Mouse (Mus musculus): ENCODE measurements around the gene Kcnc1.

GRCm38 (mm10) chr7:46404756-46405155 lies 8.5 kb downstream of the Kcnc1 start:
- TF ChIP-seq POLR2A (IDR thresholded peaks at IDR 0.05; ENCODE audit: borderline replicate concordance, insufficient read depth, low read length) (no peak), CTCF (IDR thresholded peaks at IDR 0.05; ENCODE audit: borderline replicate concordance, insufficient read depth, low read depth, low read length) (no peak)
